ENCODE assay signal across 10 mouse cellular contexts in the genomic region with DNA sequence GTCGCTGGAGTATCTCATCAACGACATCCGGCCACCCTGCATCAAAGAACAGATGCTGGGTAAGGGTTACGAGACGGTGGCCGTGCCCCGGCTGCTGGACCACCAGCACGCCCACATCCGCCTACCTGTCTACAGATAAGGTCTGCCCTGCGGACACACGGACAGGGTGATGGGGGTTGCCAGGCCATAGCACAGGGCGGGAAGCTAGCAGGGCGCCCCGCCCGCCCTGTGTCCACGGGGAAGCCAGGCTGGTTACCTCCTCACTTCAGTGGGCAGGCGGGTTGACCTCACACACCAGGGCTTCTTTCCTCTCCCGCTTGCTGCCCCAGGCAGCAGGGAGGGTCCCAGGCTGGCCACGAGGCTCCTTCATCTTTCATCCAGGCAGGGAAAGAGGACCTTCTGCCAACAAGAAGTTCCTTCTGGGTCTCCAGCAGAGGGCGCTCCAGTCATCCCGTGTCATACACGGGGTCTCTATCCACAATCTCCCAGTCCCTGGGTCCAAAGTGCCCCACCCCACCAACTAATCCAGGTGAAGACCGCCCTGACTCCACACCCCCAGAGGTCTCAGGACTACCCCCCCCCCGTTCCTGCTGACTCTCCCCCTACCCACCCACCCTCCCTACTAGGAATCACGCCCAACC. TPM values are rescaled to one million over a fixed set of nuclear protein-coding genes. Genes with fewer than 3 reads are reported as not detected.
A peak's percentile ranks its signal among the peaks of the same experiment; 100 is the strongest.
DNase-seq lines count a peak whose midpoint lies in the region; ATAC-seq and TF ChIP-seq lines count a peak whose summit lies in the region.
"Had no signal": no experiment of that assay in that cellular context is flagged by ENCODE, and none has a peak within 500 bp of the region (broad histone marks: within the 10 kb centered on the region; RNA-seq: fewer than 3 reads in every experiment).

No protein-coding gene starts in this region.

- peaks cover 11% of the 10 kb centered on the region for H3K36me3 ChIP-seq in midbrain, postnatal 0 days (ENCODE audit: insufficient read depth, low read length)
- H3K36me3 ChIP-seq: heart, embryonic 13.5 days had no signal

- no peak overlapping the region for H3K4me3 ChIP-seq in lung, adult 2 months (replicated peaks; ENCODE audit: extremely low read depth, low read depth, low read length)
- H3K4me3 ChIP-seq in bone marrow macrophage, adult 2 months (ENCODE audit: insufficient read depth, low read length): no peak overlapping the region
- no peak overlapping the region for H3K4me3 ChIP-seq in midbrain, postnatal 0 days (ENCODE audit: low read depth, low read length)
- H3K4me3 ChIP-seq: heart, embryonic 13.5 days; midbrain, embryonic 12.5 days had no signal

- DNase-seq in cerebellum, postnatal 10 days: peak; percentile 74 to 81
- DNase-seq in cerebellum, adult 9-11 months: no peak
- no peak for DNase-seq in lung, adult 2 months
- DNase-seq in lung, adult 18-20 months: no peak
- peak; percentile 61 for DNase-seq in midbrain, postnatal 0 days (ENCODE audit: low spot score)
- DNase-seq in right cerebral cortex, postnatal 10 days (ENCODE audit: low spot score in 2 of 2): no peak
- no peak for DNase-seq in cerebellum, postnatal 4 days (ENCODE audit: low spot score in 2 of 2)

- 68% methylated on average over 25 of the region's 25 CpGs for WGBS in lung, adult 2 months
- WGBS in midbrain, postnatal 0 days: 76% methylated on average over 24 of the region's 25 CpGs

- H3K27ac ChIP-seq in bone marrow macrophage, adult 2 months (ENCODE audit: insufficient read depth, low read depth, low read length): no peak overlapping the region
- no peak overlapping the region for H3K27ac ChIP-seq in midbrain, postnatal 0 days (ENCODE audit: low read depth, low read length)
- H3K27ac ChIP-seq: heart, embryonic 13.5 days; midbrain, embryonic 12.5 days had no signal

- no peak for TF ChIP-seq POLR2A in lung, adult 2 months (IDR thresholded peaks at IDR 0.05; ENCODE audit: borderline replicate concordance, extremely low read depth, low read depth, low read length)
- no peak for TF ChIP-seq POLR2A in bone marrow macrophage, adult 2 months (IDR thresholded peaks at IDR 0.05; ENCODE audit: borderline replicate concordance, low read depth, low read length)

- no peaks in the 10 kb centered on the region for H3K9me3 ChIP-seq in midbrain, postnatal 0 days (ENCODE audit: low read length)
- H3K9me3 ChIP-seq: heart, embryonic 13.5 days; midbrain, embryonic 12.5 days had no signal

- H3K27me3 ChIP-seq in midbrain, postnatal 0 days (ENCODE audit: insufficient read depth, low read length): no peaks in the 10 kb centered on the region
- H3K27me3 ChIP-seq: midbrain, embryonic 12.5 days had no signal

- peak; percentile 65 for TF ChIP-seq CTCF in lung, adult 2 months (IDR thresholded peaks at IDR 0.05; ENCODE audit: insufficient read depth, low read length)
- peak; percentile 73 for TF ChIP-seq CTCF in bone marrow macrophage, adult 2 months (IDR thresholded peaks at IDR 0.05; ENCODE audit: low read depth, low read length)
- peak; percentile 66 for TF ChIP-seq CTCF in midbrain, postnatal 0 days (IDR thresholded peaks at IDR 0.05)

- no peak for ATAC-seq in midbrain, postnatal 0 days (ENCODE audit: low FRiP score)

- no peak overlapping the region for H3K9ac ChIP-seq in midbrain, postnatal 0 days (replicated peaks; ENCODE audit: low read length, poor library complexity, severe bottlenecking)
- H3K9ac ChIP-seq: heart, embryonic 13.5 days; midbrain, embryonic 12.5 days had no signal

- H3K4me1 ChIP-seq in lung, adult 2 months (ENCODE audit: control insufficient read depth, insufficient read depth, low read length): peaks cover 7% of the 10 kb centered on the region
- no peaks in the 10 kb centered on the region for H3K4me1 ChIP-seq in bone marrow macrophage, adult 2 months (ENCODE audit: control insufficient read depth, insufficient read depth, low read length)
- H3K4me1 ChIP-seq in midbrain, postnatal 0 days (ENCODE audit: insufficient read depth, low read length): peaks cover 5% of the 10 kb centered on the region

- H3K4me2 ChIP-seq in midbrain, postnatal 0 days (ENCODE audit: low read depth, low read length, poor library complexity, severe bottlenecking): no peak overlapping the region
- H3K4me2 ChIP-seq: heart, embryonic 13.5 days; midbrain, embryonic 12.5 days had no signal

RNA-seq across cellular contexts. Expression of gene Fam222a, which starts 44.3 kb away (rescaled TPM):
- polyA plus RNA-seq in lung, adult 2 months (2012; rRNA removed): 7.6 and 8.0 TPM in 2 replicates
- 1.5 and 1.9 TPM in 2 replicates for polyA plus RNA-seq in bone marrow macrophage, adult 2 months (2012; ENCODE audit: insufficient read depth, insufficient read length, missing spikeins)
- total RNA-seq in midbrain, postnatal 0 days (2014; rRNA removed): 5.6 and 10.4 TPM in 2 replicates
- polyA plus RNA-seq in midbrain, postnatal 0 days (2015; fragmentation: Nextera tagmentation; extraction: Ambion mirVana): 3.5 and 4.2 TPM in 2 replicates

RNA-seq across cellular contexts. Expression of gene Trpv4, which starts 46.1 kb away (rescaled TPM):
- 8.8 and 10.1 TPM in 2 replicates for polyA plus RNA-seq in lung, adult 2 months (2012; rRNA removed)
- polyA plus RNA-seq in bone marrow macrophage, adult 2 months (2012; ENCODE audit: insufficient read depth, insufficient read length, missing spikeins): 27.4 and 31.8 TPM in 2 replicates
- total RNA-seq in midbrain, postnatal 0 days (2014; rRNA removed): 1.2 and 3.4 TPM in 2 replicates
- 0.88 and 1.4 TPM in 2 replicates for polyA plus RNA-seq in midbrain, postnatal 0 days (2015; fragmentation: Nextera tagmentation; extraction: Ambion mirVana)

Comparison
In these comparisons a context has a peak if more than half of its experiments do, and no peak if none do; other contexts are left out.
1. DNase-seq: peak in cerebellum, postnatal 10 days (2 of 2) and midbrain, postnatal 0 days (single experiment); none in cerebellum, adult 9-11 months (single experiment), lung, adult 2 months (single experiment), lung, adult 18-20 months (0 of 2), right cerebral cortex, postnatal 10 days (0 of 2) and cerebellum, postnatal 4 days (0 of 2).
2. Peak in every context shown above with its lines, with median percentiles within 50 percentile points of each other: CTCF ChIP-seq.